Mouse (Mus musculus) right cerebral cortex, postnatal 10 days (tissue): Measurements from ENCODE around the gene Rnf222.
"Not testable (repeated sequence)": the region's sequence is repeated elsewhere in the genome, so short reads cannot be mapped to it uniquely, and the experiment has no call there.

Experiments
- DNase-seq, 2 experiments: peaks; one replicate each; pipeline ENCODE4 v3.0.0; 2021; ENCODE audit warnings: low spot score in 2 of 2

Rnf222 gene

GRCm38 (mm10) chr11:68908846-68909503 is 20.6 kb downstream of the Rnf222 start:
- DNase-seq = no peak

- DNase-seq = no peak
Observed at GRCm38 (mm10) chr11:68911531-68912177, 23.3 kb downstream of the Rnf222 start.

- no peak for DNase-seq
Observed at GRCm38 (mm10) chr11:68914566-68914965, 26.2 kb downstream of the Rnf222 start.

- DNase-seq = no peak
Observed at GRCm38 (mm10) chr11:68923191-68923590, 34.8 kb downstream of the Rnf222 start.

GRCm38 (mm10) chr11:68924749-68925148 is 36.4 kb downstream of the Rnf222 start:
- DNase-seq = no peak

GRCm38 (mm10) chr11:68926981-68927380 is 38.6 kb downstream of the Rnf222 start, which contains the start of gene Odf4:
TSS of gene Odf4 (minus strand) at chr11:68927081.
- no peak for DNase-seq

- no peak for DNase-seq
Observed at GRCm38 (mm10) chr11:68929947-68930346, 41.6 kb downstream of the Rnf222 start.

GRCm38 (mm10) chr11:68933885-68934507 is 45.6 kb downstream of the Rnf222 start:
- no peak for DNase-seq

GRCm38 (mm10) chr11:68936951-68937350 is 48.6 kb downstream of the Rnf222 start:
- not testable (repeated sequence) for DNase-seq

- peak; percentile 92 to 96 for DNase-seq
Observed at GRCm38 (mm10) chr11:68939451-68940304, 51.3 kb downstream of the Rnf222 start.

GRCm38 (mm10) chr11:68940516-68940915 is 52.2 kb downstream of the Rnf222 start:
- DNase-seq = no peak

GRCm38 (mm10) chr11:68942731-68943130 is 54.4 kb downstream of the Rnf222 start:
- DNase-seq = no peak

- DNase-seq = no peak
Observed at GRCm38 (mm10) chr11:68945245-68945644, 56.9 kb downstream of the Rnf222 start.
